Mouse (Mus musculus): ENCODE measurements around the gene Saa3. TPM values are rescaled to one million over a fixed set of nuclear protein-coding genes. Genes with fewer than 3 reads are reported as not detected.

Gene Saa3
- total and polyA plus RNA-seq, 3 experiments = not detected

DNA sequence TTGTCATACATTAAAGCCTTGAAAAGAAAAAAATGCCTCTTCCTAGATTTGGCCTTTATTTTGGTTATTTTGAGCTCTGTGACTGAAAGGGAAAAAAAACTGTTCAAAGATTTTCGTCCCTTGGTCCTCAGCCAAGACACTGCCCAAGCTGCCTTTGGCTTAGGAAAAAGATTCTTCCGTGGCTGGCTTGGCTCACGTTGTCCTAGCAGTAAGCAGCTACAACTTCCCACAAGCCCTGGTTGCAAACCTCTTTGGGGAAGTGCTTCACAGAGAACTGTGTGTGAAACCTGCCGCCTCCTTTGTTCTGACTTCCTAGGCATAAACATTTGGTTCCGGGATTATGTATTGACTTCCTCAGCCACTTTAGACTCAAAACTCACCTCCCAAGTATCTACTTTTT lies 1.4 kb upstream of the Saa3 start:
- Histone ChIP-seq H3K79me2 (replicated peaks; ENCODE audit: control insufficient read depth, extremely low read depth, insufficient read depth, poor library complexity, severe bottlenecking) (no peaks in the 10 kb centered on the region), H3K4me2 (ENCODE audit: insufficient read depth, low read depth, poor library complexity, severe bottlenecking) (no peak overlapping the region), H3K27me3 (replicated peaks) (no peaks in the 10 kb centered on the region), H3K27ac (ENCODE audit: insufficient read depth, low read depth) (no peak overlapping the region), H3K9me3 (replicated peaks; ENCODE audit: low read length) (no peaks in the 10 kb centered on the region), H3K4me3 (replicated peaks in 1 of 3; ENCODE audit: low read depth in 2 of 3, low read length in 2 of 3, poor library complexity in 1 of 3) (no peak overlapping the region), H3K4me1 (ENCODE audit: control insufficient read depth in 1 of 2, insufficient read depth in 2 of 2) (peaks cover 8 to 28% of the 10 kb centered on the region in 2 experiments; a peak in 3 of 4 replicates), H3K9ac (ENCODE audit: insufficient read depth, low read depth) (no peak overlapping the region), H3K36me3 (replicated peaks in 1 of 2; ENCODE audit: control insufficient read depth in 1 of 2, insufficient read depth in 1 of 2, low read length in 1 of 2) (no peaks in the 10 kb centered on the region)
- DNase-seq (ENCODE audit: extremely low read depth) = no peak
- TF ChIP-seq NRF1 (IDR thresholded peaks at IDR 0.05; ENCODE audit: low read depth, low read length) (no peak), MAX (IDR thresholded peaks at IDR 0.05; ENCODE audit: low read length) (no peak), MXI1 (IDR thresholded peaks at IDR 0.05; ENCODE audit: low read depth, low read length) (no peak), MAFK (IDR thresholded peaks at IDR 0.05; ENCODE audit: insufficient replicate concordance, low read length) (no peak), CHD2 (IDR thresholded peaks at IDR 0.05; ENCODE audit: low read length) (no peak), UBTF (IDR thresholded peaks at IDR 0.05; ENCODE audit: low read depth, low read length) (no peak), POLR2A (IDR thresholded peaks at IDR 0.05; ENCODE audit: low read depth, low read length) (no peak), E2F4 (IDR thresholded peaks at IDR 0.05; ENCODE audit: insufficient replicate concordance, low read depth, low read length) (no peak), ZMIZ1 (IDR thresholded peaks at IDR 0.05; ENCODE audit: low read depth, low read length) (no peak), USF1 (IDR thresholded peaks at IDR 0.05; ENCODE audit: low read depth, low read length) (no peak), BHLHE40 (IDR thresholded peaks at IDR 0.05; ENCODE audit: low read depth, low read length) (no peak), POLR2AphosphoS2 (IDR thresholded peaks at IDR 0.05; ENCODE audit: low read depth, low read length) (no peak), SMC3 (IDR thresholded peaks at IDR 0.05; ENCODE audit: low read depth, low read length) (no peak), PAX5 (IDR thresholded peaks at IDR 0.05; ENCODE audit: low read length) (no peak), IRF4 (IDR thresholded peaks at IDR 0.05; ENCODE audit: low read depth, low read length) (no peak), ETS1 (conservative IDR thresholded peaks at IDR 0.05; ENCODE audit: low read depth, low read length) (no peak)
- in situ Hi-C loops (cut with MboI; ENCODE audit: low pct_ligation_motif_present, low pct_unique_long_range_greater_than_20kb, low sequenced_read_pairs) = no loop called here
- dilution Hi-C loops (cut with MboI; ENCODE audit: extremely low pct_ligation_motif_present, extremely low pct_unique_long_range_greater_than_20kb, low sequenced_read_pairs) = no loop called here

DNA sequence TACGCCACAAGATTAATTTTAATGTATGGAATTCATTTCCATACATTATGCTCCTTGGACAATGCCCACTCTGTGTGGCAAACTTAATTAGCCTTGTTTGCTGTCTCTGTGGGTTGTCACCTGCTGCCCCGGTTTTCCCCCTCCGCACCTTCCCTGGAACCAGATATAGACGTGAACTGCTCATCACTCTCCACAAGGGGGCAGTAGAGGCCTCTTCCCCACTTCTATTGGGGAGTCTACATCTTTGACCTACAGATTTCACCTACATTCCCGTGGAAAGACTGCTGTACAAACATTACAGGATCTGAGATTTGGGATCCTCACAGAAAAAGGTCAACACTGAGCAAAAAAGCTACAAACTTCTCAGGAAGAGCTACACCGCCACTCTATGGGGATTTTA lies 982 bp downstream of the Saa3 start:
- Histone ChIP-seq H3K4me2 (ENCODE audit: insufficient read depth, low read depth, poor library complexity, severe bottlenecking) (peak overlapping the region; percentile 66), H3K9ac (ENCODE audit: insufficient read depth, low read depth) (no peak overlapping the region), H3K79me2 (replicated peaks; ENCODE audit: control insufficient read depth, extremely low read depth, insufficient read depth, poor library complexity, severe bottlenecking) (0 out of 2 replicates have a peak, but pooled peaks cover 2% of the 10 kb centered on the region), H3K4me3 (replicated peaks in 1 of 3; ENCODE audit: low read depth in 2 of 3, low read length in 2 of 3, poor library complexity in 1 of 3) (no peak overlapping the region), H3K27ac (ENCODE audit: insufficient read depth, low read depth) (no peak overlapping the region), H3K4me1 (ENCODE audit: control insufficient read depth in 1 of 2, insufficient read depth in 2 of 2) (peaks cover 3 to 24% of the 10 kb centered on the region in 2 experiments; a peak in 3 of 4 replicates), H3K36me3 (replicated peaks in 1 of 2; ENCODE audit: control insufficient read depth in 1 of 2, insufficient read depth in 1 of 2, low read length in 1 of 2) (no peaks in the 10 kb centered on the region), H3K9me3 (replicated peaks; ENCODE audit: low read length) (no peaks in the 10 kb centered on the region), H3K27me3 (replicated peaks) (no peaks in the 10 kb centered on the region)
- in situ Hi-C loops (cut with MboI; ENCODE audit: low pct_ligation_motif_present, low pct_unique_long_range_greater_than_20kb, low sequenced_read_pairs) = loop anchor here (5.0 kb wide), 1 partner anchor 53 kb away; no protein-coding TSS in a partner anchor
- DNase-seq (ENCODE audit: extremely low read depth) = peak; percentile 80
- TF ChIP-seq E2F4 (IDR thresholded peaks at IDR 0.05; ENCODE audit: insufficient replicate concordance, low read depth, low read length) (no peak), ZNF384 (IDR thresholded peaks at IDR 0.05; ENCODE audit: low read depth, low read length) (peak; percentile 70; the same call in 1 of the 2 replicates), SMC3 (IDR thresholded peaks at IDR 0.05; ENCODE audit: low read depth, low read length) (peak; percentile 88), BHLHE40 (IDR thresholded peaks at IDR 0.05; ENCODE audit: low read depth, low read length) (peak; percentile 32; the same call in 1 of the 2 replicates), MAFK (IDR thresholded peaks at IDR 0.05; ENCODE audit: insufficient replicate concordance, low read length) (no peak), SIN3A (IDR thresholded peaks at IDR 0.05; ENCODE audit: low read length) (0 out of 2 replicates have a peak, but pooled peaks have one; percentile 25), ZC3H11A (IDR thresholded peaks at IDR 0.05; ENCODE audit: low read depth, low read length) (peak; percentile 67), CTCF (conservative IDR thresholded peaks at IDR 0.05 in 1 of 2, IDR thresholded peaks at IDR 0.05 in 1 of 2; ENCODE audit: low read depth in 2 of 2, low read length in 2 of 2) (peak; percentile 58 to 85), IRF4 (IDR thresholded peaks at IDR 0.05; ENCODE audit: low read depth, low read length) (0 out of 2 replicates have a peak, but pooled peaks have one; percentile 42), ZKSCAN1 (IDR thresholded peaks at IDR 0.05; ENCODE audit: borderline replicate concordance, low read depth, low read length) (no peak), RAD21 (IDR thresholded peaks at IDR 0.05; ENCODE audit: low read depth, low read length) (peak; percentile 80)
- dilution Hi-C loops (cut with MboI; ENCODE audit: extremely low pct_ligation_motif_present, extremely low pct_unique_long_range_greater_than_20kb, low sequenced_read_pairs) = no loop called here
